Mouse (Mus musculus) gastrocnemius, postnatal 25 days (tissue): ENCODE data around the gene Cadps2. TPM values are rescaled to one million over a fixed set of nuclear protein-coding genes. Genes with fewer than 3 reads are reported as not detected.

Experiments used
- DNase-seq: peaks from one replicate; pipeline ENCODE4 v3.0.0; 2022
- total RNA-seq, 2 experiments: library from RNA; stranded (reverse); gene quantifications; 1 replicate in 1 of 2; 2 replicates in 1 of 2; pipeline ENCODE4 v1.2.3; 2021

Cadps2 gene
- total RNA-seq, 2 experiments from 2014 or later: 0.28 to 0.59 TPM

- no peak for DNase-seq
Measured at GRCm38 (mm10) chr6:23762204-23762603, 77.0 kb downstream of the Cadps2 start.

- no peak for DNase-seq
Measured at GRCm38 (mm10) chr6:23758249-23758648, 81.0 kb downstream of the Cadps2 start.

DNA sequence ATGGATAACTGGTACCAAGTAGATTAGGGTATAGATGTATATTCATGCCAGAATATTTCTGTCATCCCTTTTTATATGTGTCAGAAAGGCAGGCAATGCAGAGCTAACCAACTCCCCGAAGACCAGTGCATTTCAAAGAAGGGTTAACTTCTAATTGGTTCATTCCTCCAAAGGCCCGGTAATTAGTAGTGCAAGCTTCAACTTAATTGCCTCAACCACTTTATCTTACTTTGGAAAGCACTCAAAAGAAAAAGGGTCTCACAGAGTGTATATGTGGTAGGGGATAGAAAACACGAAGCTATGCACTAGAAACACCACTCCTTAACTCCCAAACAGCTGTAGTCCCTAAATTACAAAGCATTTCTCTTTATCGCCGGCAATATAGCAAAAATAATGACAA lies 90.4 kb downstream of the Cadps2 start:
- no peak for DNase-seq

DNA sequence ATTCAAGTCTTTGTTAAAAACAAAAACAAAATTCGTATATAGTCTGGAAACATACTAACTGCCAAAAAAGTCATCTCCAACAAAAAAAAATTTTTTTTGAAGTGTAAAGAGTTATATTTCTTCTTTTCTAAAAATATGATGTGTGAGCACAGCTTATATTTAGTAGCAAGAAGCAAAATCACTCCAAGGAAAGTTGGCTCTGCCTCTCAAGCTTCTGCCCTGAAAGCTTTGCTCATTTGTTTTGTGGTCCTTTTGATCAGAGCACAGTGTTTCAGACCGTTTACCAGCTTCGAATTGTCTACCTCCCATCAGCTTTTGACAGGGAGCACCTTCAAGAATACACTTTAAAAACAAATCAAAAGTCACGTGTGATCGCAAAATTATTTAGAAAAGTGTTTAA lies 99.2 kb downstream of the Cadps2 start:
- DNase-seq: no peak

DNA sequence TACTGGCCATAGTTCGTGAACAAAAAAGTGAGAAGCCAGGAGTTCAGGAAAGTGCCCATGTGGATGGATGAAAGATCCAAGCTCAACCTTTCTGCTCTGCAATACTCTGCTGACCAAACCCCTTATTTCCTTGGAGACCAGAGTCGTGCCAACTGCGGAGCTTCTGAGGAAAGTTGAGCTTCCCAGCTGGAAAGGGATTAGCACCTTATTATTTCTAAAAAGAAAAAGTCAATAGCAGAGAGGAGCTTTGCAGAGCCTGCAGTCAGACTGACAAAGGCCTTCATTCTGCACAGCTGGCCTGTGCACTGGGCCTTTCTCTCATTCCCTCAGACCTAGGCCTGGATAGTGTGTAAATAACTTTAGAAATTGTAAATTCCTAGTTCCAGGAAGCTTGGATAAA lies 106.5 kb downstream of the Cadps2 start:
- no peak for DNase-seq

GRCm38 (mm10) chr6:23728620-23729019 lies 110.6 kb downstream of the Cadps2 start:
- no peak for DNase-seq

GRCm38 (mm10) chr6:23723697-23724096 lies 115.5 kb downstream of the Cadps2 start:
- DNase-seq: no peak

- no peak for DNase-seq
Measured at GRCm38 (mm10) chr6:23720401-23720800, 118.8 kb downstream of the Cadps2 start.

GRCm38 (mm10) chr6:23707506-23707905 lies 131.7 kb downstream of the Cadps2 start:
- DNase-seq: no peak

- DNase-seq: no peak
Measured at GRCm38 (mm10) chr6:23700879-23701278, 138.3 kb downstream of the Cadps2 start.

GRCm38 (mm10) chr6:23678172-23678571 lies 161.0 kb downstream of the Cadps2 start:
- no peak for DNase-seq

GRCm38 (mm10) chr6:23655036-23655435 lies 184.2 kb downstream of the Cadps2 start, which contains the start of gene Rnf148:
TSS of gene Rnf148 (minus strand) at chr6:23655136.
- no peak for DNase-seq

GRCm38 (mm10) chr6:23650205-23650604 lies 189.0 kb downstream of the Cadps2 start, which contains the start of gene Rnf133:
TSS of gene Rnf133 (minus strand) at chr6:23650305.
- DNase-seq: no peak

DNA sequence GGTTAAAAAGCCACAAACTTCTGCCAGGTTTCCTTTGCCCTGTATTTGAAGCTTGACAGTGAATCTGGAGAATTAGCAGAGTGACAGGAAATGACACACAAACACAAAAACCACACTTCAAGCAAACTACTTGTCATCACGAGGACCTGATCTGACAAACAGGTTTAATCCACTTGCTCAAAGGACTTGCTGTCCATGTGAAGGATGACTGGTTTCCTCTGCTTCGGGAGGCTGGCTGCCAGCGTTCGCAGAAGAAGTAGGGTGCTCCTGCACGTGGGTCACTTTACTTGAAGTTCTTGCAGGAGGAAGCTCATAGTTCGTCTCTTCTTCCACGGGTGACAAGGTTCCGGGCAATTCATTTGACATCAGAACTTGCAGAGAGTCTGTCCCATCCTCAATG lies 190.5 kb downstream of the Cadps2 start:
- no peak for DNase-seq

DNA sequence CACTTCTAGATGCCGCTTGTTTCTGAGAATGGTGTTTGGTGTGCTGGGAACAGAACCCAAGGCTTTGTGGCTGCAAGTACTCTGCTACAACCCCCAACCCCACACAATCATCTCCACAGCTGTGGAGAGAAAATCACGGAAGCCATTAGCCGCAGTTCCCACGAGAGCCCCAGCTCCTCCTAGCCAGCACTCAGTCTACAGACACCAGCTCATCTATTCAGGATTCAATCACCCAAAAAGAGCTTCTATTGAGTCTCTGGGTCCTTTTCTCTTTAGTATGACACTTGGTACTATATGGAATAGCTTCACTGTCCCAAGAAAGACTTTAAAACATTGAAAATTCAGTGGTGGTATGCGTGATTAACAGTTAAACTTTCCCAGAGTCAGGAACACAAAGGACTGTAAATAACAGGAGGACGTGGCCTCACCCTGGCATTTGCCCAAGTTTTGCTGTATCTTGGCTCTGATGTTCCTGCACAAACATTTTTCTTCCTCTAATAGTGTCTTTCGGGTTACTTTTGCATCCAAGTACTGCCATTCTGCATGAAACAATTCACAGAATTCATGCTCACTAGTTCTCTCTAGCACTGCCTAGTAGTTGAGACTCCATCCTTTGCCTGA lies 191.5 kb downstream of the Cadps2 start:
- DNase-seq: no peak

DNA sequence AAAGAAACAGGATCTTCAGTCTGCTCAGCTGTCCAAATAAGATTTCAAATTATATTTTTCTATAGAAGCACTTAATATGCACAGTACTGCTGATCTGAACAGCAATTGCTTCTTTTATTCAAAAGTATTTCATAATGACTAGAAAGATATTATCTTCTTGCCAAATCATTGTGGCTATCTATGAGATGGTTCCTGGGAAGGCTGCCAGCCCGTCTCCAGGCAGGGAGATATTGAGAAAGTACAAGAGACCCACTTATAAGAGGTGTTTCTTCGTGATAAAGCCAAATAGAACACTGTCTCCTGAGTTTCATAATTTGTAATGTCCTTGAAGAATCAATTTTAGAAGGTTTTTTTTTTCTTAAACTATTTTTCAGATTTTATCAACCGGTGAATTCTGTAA lies 202.1 kb downstream of the Cadps2 start:
- DNase-seq: no peak

GRCm38 (mm10) chr6:23635208-23635607 lies 204.0 kb downstream of the Cadps2 start:
- DNase-seq: no peak

- DNase-seq: no peak
Measured at GRCm38 (mm10) chr6:23634016-23634415, 205.2 kb downstream of the Cadps2 start.

DNA sequence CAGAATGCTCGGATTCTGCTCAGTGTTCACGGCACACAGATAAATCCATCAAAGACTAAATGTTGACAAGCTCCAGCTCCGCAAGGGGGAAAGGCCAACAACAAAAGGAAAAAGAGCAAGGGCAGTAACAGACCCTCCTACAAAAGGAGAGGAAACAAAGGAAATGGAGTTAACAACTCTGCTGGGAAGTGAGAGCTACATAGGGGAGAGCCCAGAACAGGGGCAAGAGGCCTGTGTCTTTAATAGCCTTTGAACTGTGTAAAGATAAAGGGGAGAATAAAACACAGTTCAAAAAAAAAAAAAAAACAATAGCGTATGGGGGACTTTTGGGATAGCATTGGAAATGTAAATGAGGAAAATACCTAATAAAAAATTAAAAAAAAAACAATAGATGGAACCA lies 208.8 kb downstream of the Cadps2 start:
- no peak for DNase-seq

GRCm38 (mm10) chr6:23575102-23575501 lies 264.1 kb downstream of the Cadps2 start:
- DNase-seq: no peak

DNA sequence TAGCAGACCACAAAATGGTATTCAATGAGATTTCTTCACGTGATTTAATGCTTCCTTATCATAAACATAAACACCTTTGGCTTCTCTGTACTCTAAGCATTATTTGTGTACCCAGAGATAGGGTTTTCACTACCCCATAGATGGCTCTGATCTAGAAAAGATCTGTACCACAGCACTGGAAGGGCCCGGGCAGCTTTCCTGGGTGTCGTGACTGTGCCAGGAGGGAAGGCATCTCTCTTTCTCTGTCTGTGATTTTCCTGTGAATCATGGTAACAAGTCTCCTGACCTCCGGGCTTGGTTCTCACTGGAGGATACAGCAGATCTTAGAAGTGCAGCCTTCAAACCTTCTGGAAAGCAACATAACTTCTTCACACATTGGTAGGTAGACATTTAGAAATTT lies 265.5 kb downstream of the Cadps2 start:
- DNase-seq: no peak

- DNase-seq: no peak
Measured at GRCm38 (mm10) chr6:23572401-23572800, 266.8 kb downstream of the Cadps2 start.

DNA sequence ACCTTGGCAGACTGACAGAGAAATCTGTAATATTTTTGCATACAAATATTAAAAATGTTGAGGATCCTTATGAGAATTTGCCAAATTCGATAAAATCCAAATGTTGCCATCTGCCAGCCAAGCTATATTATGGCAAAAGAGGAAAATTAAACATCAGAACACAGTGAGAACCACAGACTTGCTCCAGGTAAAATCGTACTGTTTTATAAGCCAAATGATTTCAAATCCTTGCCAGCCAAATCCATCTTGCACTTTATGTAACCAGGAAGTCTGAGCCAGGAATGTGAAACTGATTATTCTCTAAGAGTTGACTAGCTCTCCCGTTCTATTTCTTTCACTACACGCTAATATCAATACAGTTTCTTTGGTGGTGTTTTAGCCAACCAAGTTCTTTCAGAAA lies 269.5 kb downstream of the Cadps2 start:
- DNase-seq: no peak

DNA sequence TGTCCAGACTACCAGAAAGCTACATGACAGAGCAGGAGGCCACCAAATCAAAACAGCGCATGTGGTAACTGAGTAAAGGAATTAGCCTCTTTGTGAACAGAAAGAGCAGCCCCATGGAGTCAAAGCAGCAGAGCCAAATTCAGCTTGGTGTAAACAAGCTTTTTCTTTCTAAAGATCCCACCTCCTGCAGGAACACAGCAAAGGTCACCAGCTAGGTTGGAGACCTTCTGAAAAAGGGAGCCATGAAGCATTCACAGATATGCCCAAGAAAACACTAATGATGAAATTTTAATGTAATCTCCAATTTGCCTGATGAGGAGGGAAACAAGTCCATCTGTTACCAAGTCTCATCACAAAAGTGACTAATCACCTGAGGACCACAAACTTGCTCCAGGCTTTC lies 270.5 kb downstream of the Cadps2 start:
- no peak for DNase-seq

- DNase-seq: no peak
Measured at GRCm38 (mm10) chr6:23567651-23568050, 271.6 kb downstream of the Cadps2 start.
